Mouse (Mus musculus) CH12F3 (cell line): ENCODE data around the gene Hsd17b7.

ENCODE experiments used
- in situ Hi-C: fragments of 300-500 bp; cut with MboI; formaldehyde crosslinking; loops from 2 replicates; pipeline ENCODE4 v1.14.3; 2020; ENCODE audit warnings: low sequenced_read_pairs

The Hsd17b7 gene

GRCm38 (mm10) chr1:169946004-169946403 lies 23.0 kb downstream of the Hsd17b7 start:
- in situ Hi-C loops: loop anchor here (25.0 kb wide), 1 partner anchor 409 kb away; the partner anchor contains the start of gene Nuf2

GRCm38 (mm10) chr1:169939345-169939744 lies 29.7 kb downstream of the Hsd17b7 start:
- in situ Hi-C loops: loop anchor here (10.0 to 25.0 kb wide), 2 partner anchors 265 to 402 kb away; partner anchors contain the start of gene Nuf2

DNA sequence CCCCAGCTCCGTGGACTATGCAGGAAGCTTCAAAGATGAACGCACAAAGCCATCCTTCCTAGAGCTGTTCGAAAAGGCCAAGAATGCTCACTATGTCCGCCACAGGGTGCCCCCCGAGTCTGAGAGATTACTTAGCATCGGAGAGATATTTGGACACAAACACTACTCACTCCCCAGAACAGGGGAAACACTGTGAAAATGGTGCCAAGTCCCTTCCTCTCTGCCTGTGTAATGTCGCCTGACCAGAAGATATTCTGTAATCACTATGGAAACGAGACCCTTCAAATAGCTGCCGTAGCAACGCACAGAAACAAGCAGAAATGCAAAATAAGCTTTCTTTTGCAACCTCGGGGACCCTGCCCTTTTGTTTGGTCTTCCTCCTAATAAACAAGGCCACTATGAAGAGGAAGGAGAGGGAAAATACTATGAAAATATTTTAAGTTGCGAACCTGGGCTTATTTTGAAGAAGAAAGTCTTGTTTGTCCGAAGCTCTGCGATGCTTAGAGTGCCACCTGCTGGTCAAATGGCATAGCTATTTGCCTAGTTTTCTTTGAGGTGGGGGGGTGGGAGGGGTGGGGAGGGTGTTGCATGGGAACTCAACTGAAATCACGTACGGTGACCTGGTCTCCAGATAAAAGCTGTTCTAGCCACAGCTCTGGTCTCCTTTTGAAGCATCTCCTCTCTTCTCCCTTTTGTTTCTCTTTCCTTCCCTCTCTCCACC lies 34.9 kb downstream of the Hsd17b7 start:
- in situ Hi-C loops: loop anchor here (10.0 to 25.0 kb wide), 2 partner anchors 259 to 397 kb away; partner anchors contain the start of gene Nuf2

DNA sequence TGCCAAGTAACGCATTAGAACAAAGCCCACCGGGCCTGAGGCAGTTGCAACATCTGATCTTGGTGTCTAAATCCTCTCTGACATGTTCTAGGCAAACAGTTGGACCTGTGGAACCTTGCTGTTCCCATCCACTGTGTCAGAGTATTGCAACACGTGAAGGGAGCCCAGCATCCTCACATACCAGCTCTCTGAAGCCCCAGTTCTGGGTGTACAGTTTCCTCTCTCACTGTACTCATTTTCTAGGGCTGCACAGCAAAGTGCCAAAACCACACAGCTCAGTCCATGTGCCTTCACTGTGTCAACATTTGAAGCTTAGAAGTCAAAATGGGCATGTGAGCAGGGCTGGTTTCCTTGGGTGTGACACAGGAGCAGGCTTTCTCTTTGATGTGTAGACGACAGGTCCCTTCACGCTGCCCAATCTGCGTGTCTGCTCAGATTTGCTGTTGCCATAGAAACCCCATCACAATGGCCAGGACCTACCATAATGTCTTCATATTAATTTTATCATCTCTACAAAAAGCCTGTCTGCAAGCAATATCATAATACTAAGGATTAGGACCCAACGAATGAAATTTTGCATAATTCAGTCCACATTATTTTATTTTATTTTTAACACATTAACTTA lies 36.8 kb downstream of the Hsd17b7 start:
- in situ Hi-C loops: loop anchor here (10.0 to 25.0 kb wide), 2 partner anchors 257 to 395 kb away; partner anchors contain the start of gene Nuf2

GRCm38 (mm10) chr1:169931698-169932097 lies 37.3 kb downstream of the Hsd17b7 start:
- in situ Hi-C loops: loop anchor here (10.0 to 25.0 kb wide), 2 partner anchors 257 to 394 kb away; partner anchors contain the start of gene Nuf2

GRCm38 (mm10) chr1:169928454-169928971 lies 40.5 kb downstream of the Hsd17b7 start, which contains the start of gene Ccdc190:
Gene Ccdc190, plus strand, starts transcription at chr1:169928648.
- in situ Hi-C loops: loop anchor here (25.0 kb wide), 1 partner anchor 391 kb away; the partner anchor contains the start of gene Nuf2

GRCm38 (mm10) chr1:169927753-169928369 lies 41.2 kb downstream of the Hsd17b7 start:
- in situ Hi-C loops: loop anchor here (25.0 kb wide), 1 partner anchor 391 kb away; the partner anchor contains the start of gene Nuf2

DNA sequence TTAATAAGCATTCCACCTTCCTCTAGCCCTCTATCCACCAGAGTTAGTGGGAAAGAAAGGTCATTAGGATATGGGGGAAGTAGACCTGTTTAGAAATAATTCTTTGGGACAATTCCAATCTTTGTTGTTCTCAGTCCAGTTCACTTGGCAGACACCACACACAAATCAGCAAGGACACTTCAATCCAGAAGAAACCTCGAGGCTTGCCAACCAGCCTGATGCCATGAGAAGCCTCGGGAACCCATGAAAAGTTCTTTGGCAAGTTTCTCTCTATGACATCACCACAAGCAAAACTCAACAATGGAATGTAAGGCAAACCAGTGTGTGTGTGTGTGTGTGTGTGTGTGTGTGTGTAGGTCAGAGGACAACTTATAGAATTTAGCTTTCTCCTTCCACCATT lies 44.5 kb downstream of the Hsd17b7 start:
- in situ Hi-C loops: no loop called here

DNA sequence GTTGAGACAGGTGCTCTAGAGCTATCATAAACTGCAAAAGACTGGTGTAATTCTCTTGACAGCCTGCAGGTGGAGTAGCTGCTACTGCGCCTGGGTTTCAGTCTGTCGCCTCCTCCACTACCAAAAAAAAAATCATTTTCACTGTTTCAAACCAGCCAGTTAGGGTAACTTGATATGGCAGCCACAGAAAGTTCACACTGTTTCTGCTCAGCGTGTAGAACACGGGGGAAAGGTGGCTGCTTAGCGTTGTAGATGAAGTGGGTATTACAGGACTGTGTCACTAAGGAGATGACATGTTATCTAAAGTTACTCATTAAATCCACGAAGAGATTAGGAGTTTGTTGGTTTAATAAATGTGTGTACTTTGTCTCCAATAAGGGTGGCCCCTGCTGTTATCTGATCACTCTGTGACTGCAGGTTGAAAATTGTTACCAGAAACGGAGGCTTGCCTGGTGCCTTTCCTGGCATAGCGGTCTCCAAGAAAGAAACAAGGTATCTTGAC lies 47.3 kb downstream of the Hsd17b7 start:
- in situ Hi-C loops: no loop called here

DNA sequence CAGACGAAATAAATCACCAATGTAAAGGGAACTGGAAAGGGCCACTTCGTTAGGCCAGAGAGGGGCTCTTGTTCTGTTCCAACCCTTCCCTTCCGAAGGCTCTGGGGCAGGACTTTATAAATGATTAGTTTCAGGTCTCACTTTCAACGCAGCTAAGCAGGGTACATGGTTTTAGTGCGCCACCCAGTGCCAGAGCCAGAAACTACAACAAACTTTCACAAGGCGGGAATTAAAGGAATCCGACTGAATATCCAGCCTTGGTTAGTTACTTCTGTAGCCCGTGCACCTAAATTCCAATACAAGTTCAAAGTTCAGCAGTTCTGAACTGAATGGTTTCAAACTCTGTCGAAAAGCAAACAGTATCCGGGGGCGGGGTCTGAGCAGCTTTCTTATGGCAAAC lies 49.8 kb downstream of the Hsd17b7 start:
- in situ Hi-C loops: no loop called here

- in situ Hi-C loops: no loop called here
These were observed 51.0 kb downstream of the Hsd17b7 start for GRCm38 (mm10) chr1:169917998-169918397.

DNA sequence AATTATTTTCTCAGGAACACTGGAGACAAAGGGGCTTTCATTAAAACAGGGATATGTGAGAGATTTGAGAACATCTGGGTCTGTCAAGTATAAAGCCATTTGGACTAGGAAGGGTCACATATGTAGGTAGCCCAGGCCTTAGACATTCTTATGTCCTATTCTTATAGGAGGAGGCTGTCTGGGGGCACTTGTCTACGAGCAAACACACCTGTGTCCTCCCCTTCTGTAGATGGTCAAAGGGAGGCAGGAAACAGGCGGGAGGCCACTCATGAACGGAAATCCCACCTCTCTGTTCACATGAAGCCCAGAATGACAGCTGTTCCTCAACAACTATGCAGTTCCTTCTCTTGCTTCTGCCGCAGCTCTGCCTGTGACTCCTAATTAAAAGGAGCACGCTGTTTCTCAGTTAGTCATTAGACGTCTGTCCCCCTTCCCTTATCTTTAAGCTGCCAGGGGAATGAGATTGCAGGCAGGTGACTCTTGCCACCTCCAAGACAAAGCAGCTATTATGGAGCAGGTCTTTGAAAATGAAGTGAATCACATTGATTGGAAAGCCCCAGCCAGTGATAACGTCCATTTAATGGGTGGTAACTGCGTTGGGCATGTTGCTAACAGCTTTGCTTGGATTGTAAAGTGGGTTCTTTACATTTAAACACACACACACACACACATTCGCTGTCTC lies 51.8 kb downstream of the Hsd17b7 start:
- in situ Hi-C loops: no loop called here

DNA sequence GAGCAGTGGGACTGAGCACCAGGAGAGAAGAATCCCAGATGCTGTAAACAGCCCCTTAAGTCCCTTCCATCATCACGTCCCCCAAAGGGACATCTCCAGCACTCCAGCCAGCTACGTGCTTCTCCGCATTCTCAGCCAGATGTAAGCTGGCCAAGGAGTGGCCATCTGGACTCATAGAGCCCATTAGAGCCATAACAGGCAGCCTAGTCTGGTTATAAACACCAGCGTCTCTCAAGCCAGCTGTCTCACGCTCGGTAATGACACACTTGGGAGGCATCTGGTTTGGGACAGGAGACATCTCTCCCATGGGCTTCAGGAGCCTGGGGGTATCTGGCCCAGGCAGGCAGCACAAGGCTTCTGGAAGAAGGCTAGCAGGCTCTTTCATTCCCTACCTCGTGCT lies 52.4 kb downstream of the Hsd17b7 start:
- in situ Hi-C loops: no loop called here

- in situ Hi-C loops: no loop called here
These were observed 57.5 kb downstream of the Hsd17b7 start for GRCm38 (mm10) chr1:169911526-169911925.

- in situ Hi-C loops: no loop called here
These were observed 58.3 kb downstream of the Hsd17b7 start for GRCm38 (mm10) chr1:169910751-169911150.

DNA sequence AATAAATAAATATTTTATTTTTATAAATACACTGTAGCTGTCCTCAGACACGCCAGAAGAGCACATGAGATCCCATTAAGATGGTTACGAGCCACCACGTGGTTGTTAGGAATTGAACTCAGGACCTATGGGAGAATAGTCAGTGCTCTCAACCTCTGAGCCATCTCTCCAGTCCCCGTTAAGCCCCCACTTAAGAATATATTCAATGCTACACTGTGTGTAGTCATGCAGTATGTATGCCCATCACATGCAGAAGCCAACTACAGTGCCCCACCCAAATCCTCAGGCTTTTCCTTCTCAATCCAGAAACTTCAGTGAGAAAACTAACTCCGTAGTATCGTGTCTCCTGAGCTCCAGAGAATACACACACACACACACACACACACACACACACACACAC lies 59.4 kb downstream of the Hsd17b7 start:
- in situ Hi-C loops: no loop called here

GRCm38 (mm10) chr1:169909163-169909562 lies 59.9 kb downstream of the Hsd17b7 start:
- in situ Hi-C loops: no loop called here

- in situ Hi-C loops: no loop called here
These were observed 68.2 kb downstream of the Hsd17b7 start for GRCm38 (mm10) chr1:169900771-169901336.
